Mouse (Mus musculus) midbrain, embryonic 13.5 days (tissue): ENCODE measurements around the gene Npb. TPM values are rescaled to one million over a fixed set of nuclear protein-coding genes. Genes with fewer than 3 reads are reported as not detected.

Source experiments
- ATAC-seq: fragments of 200-750 bp; cut with Nextera tagmentation; 2 replicates; pipeline ENCODE4 v1.8.0; 2017; ENCODE audit warnings: mild to moderate bottlenecking, moderate TSS enrichment, moderate library complexity
- H3K27ac ChIP-seq: fragments of 300-500 bp; sonication (generic); 2 replicates; pipeline ENCODE4 v1.5.1; 2015; ENCODE audit warnings: inconsistent platforms, mild to moderate bottlenecking, moderate library complexity
- H3K27me3 ChIP-seq: fragments of 300-500 bp; sonication (generic); 2 replicates; pipeline ENCODE4 v1.6.1; 2015; ENCODE audit warnings: mild to moderate bottlenecking, inconsistent platforms
- H3K36me3 ChIP-seq: fragments of 300-500 bp; sonication (generic); 2 replicates; pipeline ENCODE4 v1.6.1; 2015; ENCODE audit warnings: mild to moderate bottlenecking, inconsistent platforms
- H3K4me1 ChIP-seq: fragments of 300-500 bp; sonication (generic); replicated peaks from 2 replicates; pipeline ENCODE4 v1.6.1; 2015; ENCODE audit warnings: inconsistent platforms
- H3K4me2 ChIP-seq: fragments of 300-500 bp; sonication (generic); replicated peaks from 2 replicates; pipeline ENCODE4 v1.6.1; 2015; ENCODE audit warnings: moderate library complexity, mild to moderate bottlenecking, inconsistent platforms
- H3K4me3 ChIP-seq: fragments of 300-500 bp; sonication (generic); replicated peaks from 2 replicates; pipeline ENCODE4 v1.5.1; 2015; ENCODE audit warnings: mild to moderate bottlenecking, inconsistent platforms
- H3K9ac ChIP-seq: fragments of 300-500 bp; sonication (generic); replicated peaks from 2 replicates; pipeline ENCODE4 v1.6.1; 2015; ENCODE audit warnings: mild to moderate bottlenecking, inconsistent platforms
- H3K9me3 ChIP-seq: fragments of 300-500 bp; sonication (generic); 2 replicates; pipeline ENCODE4 v1.6.1; 2016; ENCODE audit warnings: mild to moderate bottlenecking, inconsistent platforms
- WGBS: fragments of 180-500 bp; shearing (Covaris S2); methylation state at CpG from one replicate; pipeline ENCODE4 v1.1.7; 2015; 5-methylcytosine and 5-hydroxymethylcytosine counted together
- polyA plus RNA-seq: library from polyadenylated mRNA; unstranded; fragments of >200 nt; fragmentation: Nextera tagmentation; extraction: Ambion mirVana; gene quantifications from 2 replicates; pipeline ENCODE4 v1.2.1, GENCODE M21; 2015

Npb gene
- polyA plus RNA-seq, 1 experiment from 2014 or later: 0.54 TPM

GRCm38 (mm10) chr11:120630881-120631725 is 22.8 kb downstream of the Npb start:
- H3K4me1 ChIP-seq: peaks cover 33% of the 10 kb centered on the region
- H3K36me3 ChIP-seq: peaks cover 30% of the 10 kb centered on the region
- ATAC-seq: no peak
- 43% methylated on average over 7 of the region's 7 CpGs for WGBS
- H3K27me3 ChIP-seq: no peaks in the 10 kb centered on the region
- no peak overlapping the region for H3K27ac ChIP-seq
- H3K4me3 ChIP-seq: peak overlapping the region; percentile 95
- H3K4me2 ChIP-seq: peak overlapping the region; percentile 88; the same call in 1 of the 2 replicates
- no peaks in the 10 kb centered on the region for H3K9me3 ChIP-seq
- peak overlapping the region; percentile 92 for H3K9ac ChIP-seq

DNA sequence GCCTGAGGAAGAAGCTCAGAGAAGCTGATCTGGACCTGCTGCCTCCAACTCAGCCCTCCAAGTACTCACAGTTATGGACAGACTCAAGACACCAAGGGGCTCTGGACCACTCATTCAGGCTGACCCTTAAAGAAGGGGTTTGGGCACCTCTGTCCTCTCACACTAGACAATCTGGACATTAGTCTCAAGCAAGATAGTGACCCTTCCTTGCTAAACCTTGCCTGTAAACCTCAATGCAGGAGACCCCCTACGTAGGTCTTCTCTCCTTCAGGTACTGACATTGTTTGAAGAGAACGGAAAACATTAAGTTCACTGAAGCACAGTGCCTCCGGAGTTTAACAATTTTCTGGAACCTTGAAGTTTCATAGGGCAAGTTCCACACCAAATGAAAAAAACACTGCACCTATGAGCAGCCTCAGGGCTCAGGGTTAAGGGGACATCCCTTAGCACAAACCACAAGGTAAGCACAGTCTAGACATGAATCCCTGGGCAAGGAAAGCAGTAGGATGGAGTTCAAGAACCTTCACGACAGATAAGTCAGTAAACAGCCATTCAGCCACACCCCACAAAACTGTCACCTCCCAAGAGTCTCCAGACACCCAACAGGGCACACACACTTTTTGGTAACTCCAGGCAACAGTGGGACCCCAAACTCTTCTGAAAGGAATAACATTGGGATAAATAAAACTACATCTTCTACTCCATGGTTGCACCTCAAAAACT is 23.6 kb downstream of the Npb start:
- WGBS: 58% methylated on average over 4 of the region's 4 CpGs
- peaks cover 33% of the 10 kb centered on the region for H3K4me1 ChIP-seq
- H3K27ac ChIP-seq: peak overlapping the region; percentile 87; the same call in 1 of the 2 replicates
- peak overlapping the region; percentile 92 for H3K9ac ChIP-seq
- peak overlapping the region; percentile 88 for H3K4me2 ChIP-seq
- no peaks in the 10 kb centered on the region for H3K27me3 ChIP-seq
- peaks cover 23% of the 10 kb centered on the region for H3K36me3 ChIP-seq
- H3K4me3 ChIP-seq: peak overlapping the region; percentile 95
- H3K9me3 ChIP-seq: no peaks in the 10 kb centered on the region
- ATAC-seq: no peak

GRCm38 (mm10) chr11:120632559-120633519 is 24.6 kb downstream of the Npb start:
- under 1% methylated on average over 110 of the region's 116 CpGs for WGBS
- Histone ChIP-seq H3K4me3 (peak overlapping the region; percentile 95), H3K4me2 (peak overlapping the region; percentile 88), H3K4me1 (peaks cover 33% of the 10 kb centered on the region), H3K9me3 (no peaks in the 10 kb centered on the region), H3K27ac (peak overlapping the region; percentile 87), H3K9ac (peak overlapping the region; percentile 92), H3K36me3 (peaks cover 13% of the 10 kb centered on the region), H3K27me3 (no peaks in the 10 kb centered on the region)
- ATAC-seq: peak; percentile 86

DNA sequence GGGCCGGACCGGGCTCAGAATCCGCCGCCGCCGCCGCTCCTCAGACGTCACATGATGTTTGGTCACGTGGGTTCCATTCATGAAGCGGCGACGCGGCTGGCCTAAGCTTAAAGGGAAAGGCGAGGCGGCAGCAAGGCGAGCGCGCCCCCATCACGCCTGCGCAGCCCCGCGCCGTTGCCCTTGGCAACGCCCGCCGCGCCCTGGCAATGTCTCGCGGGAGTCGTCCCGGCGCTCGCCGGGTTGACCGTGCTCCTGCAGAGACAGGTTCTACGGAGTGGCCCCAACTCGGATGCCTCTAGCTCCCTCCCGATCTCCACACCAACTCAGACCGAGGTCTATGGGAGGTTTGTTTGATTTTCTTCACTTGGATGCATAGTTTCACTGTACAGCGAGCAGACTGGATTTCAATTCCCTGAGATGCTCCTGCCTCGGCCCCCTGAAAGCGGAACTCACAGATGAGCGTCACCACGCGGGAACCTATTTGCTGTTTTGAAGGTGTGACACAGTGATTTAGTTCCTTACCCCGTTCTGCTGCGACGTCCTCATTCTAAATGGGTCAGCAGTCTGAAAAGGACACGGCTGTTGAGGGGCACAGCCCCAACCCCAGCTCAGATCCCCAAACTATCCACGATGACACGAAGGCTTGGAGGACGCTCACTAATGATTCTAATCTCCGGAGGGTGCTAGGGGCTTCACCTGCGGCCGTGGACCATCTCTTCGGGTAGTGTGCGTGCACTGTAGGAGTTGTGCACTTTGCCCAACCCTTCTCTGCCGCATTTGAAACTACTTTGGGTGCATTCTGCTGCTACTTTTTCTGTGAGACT is 25.5 kb downstream of the Npb start, which contains the start of gene Mafg:
TSS of gene Mafg (minus strand) at position 81 of the 824 bp plus-strand sequence.
- Histone ChIP-seq H3K27ac (peak within 1 kb of the TSS; percentile 87), H3K9me3 (no peaks in the 10 kb centered on the region), H3K4me3 (peak within 1 kb of the TSS; percentile 95), H3K4me2 (peak within 1 kb of the TSS; percentile 88), H3K27me3 (no peaks in the 10 kb centered on the region), H3K36me3 (peaks cover 9% of the 10 kb centered on the region), H3K4me1 (peaks cover 33% of the 10 kb centered on the region), H3K9ac (peak within 1 kb of the TSS; percentile 92)
- peak; percentile 92 for ATAC-seq
- WGBS: 12% methylated on average over 57 of the region's 58 CpGs

- Histone ChIP-seq H3K4me2 (no peak overlapping the region), H3K9ac (no peak overlapping the region), H3K4me3 (no peak overlapping the region), H3K4me1 (peaks cover 27% of the 10 kb centered on the region), H3K27ac (no peak overlapping the region), H3K27me3 (no peaks in the 10 kb centered on the region), H3K36me3 (no peaks in the 10 kb centered on the region), H3K9me3 (no peaks in the 10 kb centered on the region)
- 64% methylated on average over 5 of the region's 5 CpGs for WGBS
- ATAC-seq: no peak
Observed at GRCm38 (mm10) chr11:120634810-120635209, 26.5 kb downstream of the Npb start.

GRCm38 (mm10) chr11:120641255-120641654 is 33.0 kb downstream of the Npb start:
- H3K4me2 ChIP-seq: no peak overlapping the region
- H3K27me3 ChIP-seq: peaks cover 8% of the 10 kb centered on the region; the same call in 1 of the 2 replicates
- H3K4me3 ChIP-seq: no peak overlapping the region
- peaks cover 16% of the 10 kb centered on the region for H3K4me1 ChIP-seq
- no peak overlapping the region for H3K27ac ChIP-seq
- ATAC-seq: no peak
- 66% methylated on average over 9 of the region's 9 CpGs for WGBS
- peak overlapping the region; percentile 40; the same call in 1 of the 2 replicates for H3K9ac ChIP-seq
- H3K36me3 ChIP-seq: no peaks in the 10 kb centered on the region
- no peaks in the 10 kb centered on the region for H3K9me3 ChIP-seq

DNA sequence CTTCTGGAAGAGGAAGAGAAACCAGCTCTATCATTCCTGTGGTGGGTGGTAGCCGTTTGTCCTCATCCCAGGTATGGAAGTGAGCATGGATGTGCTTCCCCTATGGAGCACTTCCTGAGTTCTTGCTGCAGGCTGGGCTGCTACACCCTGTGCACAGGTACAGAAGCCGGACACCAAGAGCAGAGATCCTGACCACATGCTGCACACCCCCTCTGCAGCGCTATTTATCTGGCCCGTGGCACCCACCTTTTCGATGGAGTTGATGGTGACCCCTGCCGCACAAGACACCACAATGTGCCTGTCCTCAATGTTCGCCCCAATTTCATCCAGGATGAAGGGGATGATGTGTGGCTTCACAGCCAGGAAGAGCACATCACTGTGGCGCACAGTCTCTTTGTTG is 33.6 kb downstream of the Npb start:
- Histone ChIP-seq H3K4me1 (peaks cover 16% of the 10 kb centered on the region), H3K4me2 (no peak overlapping the region), H3K27ac (no peak overlapping the region), H3K4me3 (no peak overlapping the region), H3K36me3 (no peaks in the 10 kb centered on the region), H3K9me3 (no peaks in the 10 kb centered on the region), H3K27me3 (peaks cover 13% of the 10 kb centered on the region; the same call in 1 of the 2 replicates), H3K9ac (peak overlapping the region; percentile 40)
- WGBS: 94% methylated on average over 8 of the region's 8 CpGs
- ATAC-seq: no peak

DNA sequence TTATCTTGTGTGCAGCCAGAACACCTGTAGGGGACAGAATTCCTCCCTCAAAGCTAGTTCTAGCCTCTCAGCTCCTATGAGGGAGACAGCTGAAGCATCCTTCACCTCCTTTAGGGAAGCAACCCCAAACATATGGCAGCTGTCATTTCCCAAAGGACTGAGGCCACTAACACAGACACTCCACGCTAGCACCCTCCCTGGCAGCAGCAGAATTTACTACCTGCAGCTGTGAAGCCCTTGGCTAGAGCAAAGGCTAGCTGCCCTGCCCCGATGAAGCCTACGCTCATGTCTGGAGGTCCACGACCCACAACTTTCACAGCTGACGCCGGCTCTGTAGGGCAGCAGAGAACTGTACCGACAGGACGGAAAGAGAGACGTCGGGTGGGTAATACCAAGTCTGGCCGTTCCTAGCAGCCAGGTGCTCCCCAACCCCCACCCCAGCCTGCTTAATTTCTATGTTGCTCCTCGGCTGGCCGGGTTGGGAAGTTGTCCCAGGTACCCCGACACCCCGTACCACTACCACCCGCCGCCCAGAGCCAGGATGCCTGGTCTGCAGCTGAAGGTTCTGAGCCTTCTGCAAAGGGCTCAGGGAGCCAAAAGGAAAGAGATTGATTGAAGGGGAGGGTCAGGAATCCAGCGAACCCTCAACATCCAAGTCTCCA is 34.8 kb downstream of the Npb start:
- Histone ChIP-seq H3K4me3 (peak overlapping the region; percentile 51), H3K4me1 (peaks cover 22% of the 10 kb centered on the region), H3K4me2 (peak overlapping the region; percentile 89), H3K27ac (no peak overlapping the region), H3K9ac (peak overlapping the region; percentile 77), H3K36me3 (no peaks in the 10 kb centered on the region), H3K27me3 (peaks cover 22% of the 10 kb centered on the region; the same call in 1 of the 2 replicates), H3K9me3 (no peaks in the 10 kb centered on the region)
- 3% methylated on average over 18 of the region's 18 CpGs for WGBS
- ATAC-seq: peak; percentile 78

- H3K9me3 ChIP-seq: no peaks in the 10 kb centered on the region
Observed at GRCm38 (mm10) chr11:120643601-120643987, 35.3 kb downstream of the Npb start, which contains the start of gene Pycr1. Pycr1 (minus strand) TSS chr11:120643769.

More at GRCm38 (mm10) chr11:120643601-120643987, 35.3 kb downstream of the Npb start, which contains the start of gene Pycr1:
- peak within 1 kb of the TSS; percentile 51 for H3K4me3 ChIP-seq
- H3K4me1 ChIP-seq: peaks cover 25% of the 10 kb centered on the region
- peak; percentile 99 for ATAC-seq
- H3K9ac ChIP-seq: peak within 1 kb of the TSS; percentile 77
- no peak within 1 kb of the TSS for H3K27ac ChIP-seq
- no peaks in the 10 kb centered on the region for H3K36me3 ChIP-seq
- H3K27me3 ChIP-seq: peaks cover 22% of the 10 kb centered on the region; the same call in 1 of the 2 replicates
- H3K4me2 ChIP-seq: peak within 1 kb of the TSS; percentile 89
- under 1% methylated on average over 15 of the region's 15 CpGs for WGBS
